Comparison of ENCODE assay signal across 9 mouse cellular contexts in genomic region chr12:29141132-29141531, GRCm38 (mm10).
DNase-seq lines count a peak whose midpoint lies in the region; ATAC-seq and TF ChIP-seq lines count a peak whose summit lies in the region.
"Had no signal": no experiment of that assay in that cellular context is flagged by ENCODE, and none has a peak within 500 bp of the region (broad histone marks: within the 10 kb centered on the region; RNA-seq: fewer than 3 reads in every experiment).

No protein-coding gene starts in this region.

- whole genome bisulfite sequencing in hindbrain, embryonic 11.5 days, result 49% methylated on average over 13 of the region's 13 CpGs
- 69% methylated on average over 13 of the region's 13 CpGs for whole genome bisulfite sequencing in kidney, embryonic 15.5 days
- 49% methylated on average over 13 of the region's 13 CpGs for whole genome bisulfite sequencing in heart, embryonic 11.5 days (ENCODE audit: insufficient replicate concordance)

- H3K4me3 ChIP-seq in hindbrain, embryonic 11.5 days (ENCODE audit: low read depth, low read length), result no peak overlapping the region
- no peak overlapping the region for H3K4me3 ChIP-seq in kidney, embryonic 15.5 days (replicated peaks)
- H3K4me3 ChIP-seq in heart, embryonic 11.5 days (ENCODE audit: low read depth, low read length), result no peak overlapping the region
- H3K4me3 ChIP-seq: myocyte had no signal

- peak; percentile 75 for ATAC-seq in hindbrain, embryonic 11.5 days (ENCODE audit: low FRiP score)
- ATAC-seq in kidney, embryonic 15.5 days (replicated peaks; ENCODE audit: low FRiP score), result no peak
- ATAC-seq in heart, embryonic 11.5 days (replicated peaks; ENCODE audit: insufficient number of reproducible peaks, low FRiP score, low TSS enrichment), result no peak

- TF ChIP-seq POLR2A in brain, embryonic 14.5 days (IDR thresholded peaks at IDR 0.05; ENCODE audit: borderline replicate concordance, extremely low read depth, insufficient read depth, insufficient read length, poor library complexity, severe bottlenecking), result no peak

- no peaks in the 10 kb centered on the region for H3K36me3 ChIP-seq in hindbrain, embryonic 11.5 days (ENCODE audit: control insufficient read depth, insufficient read depth, low read length)
- H3K36me3 ChIP-seq in kidney, embryonic 15.5 days, result no peaks in the 10 kb centered on the region
- no peaks in the 10 kb centered on the region for H3K36me3 ChIP-seq in heart, embryonic 11.5 days (ENCODE audit: control insufficient read depth, insufficient read depth, low read length)

- H3K9me3 ChIP-seq in hindbrain, embryonic 11.5 days (ENCODE audit: control insufficient read depth, low read length), result no peaks in the 10 kb centered on the region
- no peaks in the 10 kb centered on the region for H3K9me3 ChIP-seq in kidney, embryonic 15.5 days (replicated peaks)
- H3K9me3 ChIP-seq in heart, embryonic 11.5 days (replicated peaks; ENCODE audit: control insufficient read depth, low read length), result no peaks in the 10 kb centered on the region

- no peak for TF ChIP-seq CTCF in brain, embryonic 14.5 days (IDR thresholded peaks at IDR 0.05; ENCODE audit: borderline replicate concordance, extremely low read depth, insufficient read depth, insufficient read length)

- intact Hi-C loops in left cerebral cortex, postnatal 36 days (cut with DNase I), result loop anchor here (5.0 kb wide), 4 partner anchors 146 to 386 kb away; partner anchors contain the start of gene Myt1l

- no peaks in the 10 kb centered on the region for H3K27me3 ChIP-seq in hindbrain, embryonic 11.5 days (ENCODE audit: control insufficient read depth, insufficient read depth, low read length)
- H3K27me3 ChIP-seq in kidney, embryonic 15.5 days, result no peaks in the 10 kb centered on the region
- 0 out of 2 replicates have a peak, but pooled peaks cover 2% of the 10 kb centered on the region for H3K27me3 ChIP-seq in heart, embryonic 11.5 days (ENCODE audit: control insufficient read depth, insufficient read depth, low read length)

- no peak overlapping the region for H3K4me2 ChIP-seq in hindbrain, embryonic 11.5 days (replicated peaks; ENCODE audit: low read depth, low read length)
- H3K4me2 ChIP-seq in kidney, embryonic 15.5 days, result no peak overlapping the region
- H3K4me2 ChIP-seq in heart, embryonic 11.5 days, result no peak overlapping the region

- H3K27ac ChIP-seq in hindbrain, embryonic 11.5 days (ENCODE audit: low read depth, low read length), result no peak overlapping the region
- no peak overlapping the region for H3K27ac ChIP-seq in kidney, embryonic 15.5 days
- H3K27ac ChIP-seq in heart, embryonic 11.5 days (ENCODE audit: low read depth, low read length), result no peak overlapping the region

- peak; percentile 90 for DNase-seq in brain, embryonic 14.5 days (ENCODE audit: low read depth)
- DNase-seq in cerebellum, adult 8-10 months, result peak; percentile 88
- peak; percentile 27 for DNase-seq in hindbrain, embryonic 11.5 days (ENCODE audit: low spot score)
- DNase-seq in left cerebral cortex, postnatal 36 days (ENCODE audit: low spot score in 2 of 2), result peak; percentile 81 to 82
- no peak for DNase-seq in kidney, postnatal 10 days
- no peak for DNase-seq in heart, adult 18-20 months

- peaks cover 2% of the 10 kb centered on the region; the same call in 1 of the 2 replicates for H3K4me1 ChIP-seq in hindbrain, embryonic 11.5 days (replicated peaks; ENCODE audit: control insufficient read depth, insufficient read depth, low read length)
- peaks cover 9% of the 10 kb centered on the region; the same call in 1 of the 2 replicates for H3K4me1 ChIP-seq in kidney, embryonic 15.5 days
- H3K4me1 ChIP-seq in heart, embryonic 11.5 days (ENCODE audit: control insufficient read depth, insufficient read depth, low read length), result peaks cover 18% of the 10 kb centered on the region

- H3K9ac ChIP-seq in hindbrain, embryonic 11.5 days (ENCODE audit: low read depth, low read length), result no peak overlapping the region
- H3K9ac ChIP-seq in kidney, embryonic 15.5 days, result no peak overlapping the region
- no peak overlapping the region for H3K9ac ChIP-seq in heart, embryonic 11.5 days (ENCODE audit: low read depth, low read length)

Comparison
In these comparisons a context has a peak if more than half of its experiments do, and no peak if none do; other contexts are left out.
1. DNase-seq: peak in brain, embryonic 14.5 days (single experiment), cerebellum, adult 8-10 months (single experiment), hindbrain, embryonic 11.5 days (single experiment) and left cerebral cortex, postnatal 36 days (2 of 2); none in kidney, postnatal 10 days (single experiment) and heart, adult 18-20 months (0 of 2).